ENCODE assay signal across 15 mouse cellular contexts in the genomic region with DNA sequence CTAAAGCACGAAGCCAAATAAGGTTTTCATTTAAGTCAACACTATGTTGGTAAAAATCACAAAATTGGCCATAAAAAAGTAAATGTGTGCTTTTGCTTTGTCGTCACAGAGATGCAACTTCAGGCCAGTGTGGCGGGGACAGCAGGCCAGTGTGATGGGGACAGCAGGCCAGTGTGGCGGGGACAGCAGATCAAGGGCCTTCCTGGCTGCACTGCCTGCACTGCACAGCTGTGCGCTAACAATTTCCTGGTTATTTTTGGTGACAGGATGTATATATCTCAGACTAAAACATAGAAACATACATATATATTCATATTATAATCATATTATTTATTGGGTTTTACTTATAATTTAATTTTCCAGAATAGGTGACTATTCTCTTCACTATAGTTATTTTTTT.
"Had no signal": no experiment of that assay in that cellular context is flagged by ENCODE, and none has a peak within 500 bp of the region (broad histone marks: within the 10 kb centered on the region; RNA-seq: fewer than 3 reads in every experiment).

No protein-coding gene starts in this region.

- H3K4me3 ChIP-seq: limb, embryonic 13.5 days; myocyte; neural tube, embryonic 12.5 days had no signal

- H3K9ac ChIP-seq: limb, embryonic 13.5 days; liver, embryonic 14.5 days; neural tube, embryonic 12.5 days had no signal

- ATAC-seq: lung, postnatal 0 days had no signal

- H3K27me3 ChIP-seq: limb, embryonic 13.5 days; neural tube, embryonic 12.5 days had no signal

- DNase-seq: kidney, adult 11 months; kidney, adult 9 months; kidney, postnatal 36 days; lung, adult 18-20 months; lung, postnatal 4 days; right cerebral cortex, postnatal 4 days; spleen, adult 18-20 months; thymus, adult 18-20 months; thymus, postnatal 14 days had no signal

- H3K9me3 ChIP-seq: limb, embryonic 13.5 days; neural tube, embryonic 12.5 days had no signal

- H3K36me3 ChIP-seq: limb, embryonic 13.5 days; neural tube, embryonic 12.5 days had no signal

- H3K27ac ChIP-seq: kidney, postnatal 0 days; limb, embryonic 13.5 days; liver, embryonic 14.5 days; neural tube, embryonic 12.5 days had no signal

- H3K4me2 ChIP-seq: limb, embryonic 13.5 days; neural tube, embryonic 12.5 days had no signal
